Mouse (Mus musculus): ENCODE measurements at regions not wholly inside any gene's neighbourhood (a gene's known extent, or its start where the extent isn't known, plus 50 kb on each side); places are given as distances from the start of the nearest gene placed in this dataset.

DNA sequence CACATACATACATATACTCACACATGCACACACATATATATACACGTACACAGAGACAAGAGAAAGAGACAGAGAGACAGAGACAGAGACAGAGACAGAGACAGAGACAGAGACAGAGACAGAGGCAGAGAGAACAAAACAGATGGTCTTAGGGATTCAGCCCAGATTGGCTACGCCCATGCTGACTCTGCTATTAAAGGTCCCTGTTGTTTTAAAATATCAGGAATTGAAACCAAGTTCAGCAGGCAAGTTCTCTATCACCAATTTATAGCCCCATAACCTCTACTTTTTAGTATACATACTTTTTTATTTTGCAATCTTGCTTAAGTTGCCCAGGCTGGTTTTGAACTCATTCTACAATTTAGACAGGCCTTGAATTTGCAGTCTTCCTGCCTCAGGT, 115.9 kb downstream of the Zfp36l2 start:
- DNase-seq = no peak

DNA sequence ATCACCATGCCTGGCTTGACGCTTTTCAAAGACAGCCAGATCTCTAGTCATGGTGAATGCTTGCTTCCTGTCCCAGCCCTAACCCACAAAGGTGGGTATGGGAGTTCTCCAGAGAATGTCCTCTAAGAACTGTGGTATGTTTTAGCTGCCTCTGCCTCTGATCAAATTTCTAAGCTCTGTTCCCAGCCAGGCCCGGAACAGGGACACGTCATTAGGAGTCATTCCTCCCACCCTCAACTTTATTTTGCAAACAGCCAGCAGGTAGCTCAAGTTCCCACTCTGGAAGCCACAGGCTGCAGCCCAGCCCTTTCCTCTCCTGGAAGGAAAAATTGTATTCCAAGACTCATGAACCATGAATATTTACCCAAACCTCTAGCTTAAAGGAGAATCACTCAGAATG, 117.2 kb downstream of the Zfp36l2 start:
- DNase-seq = no peak

DNA sequence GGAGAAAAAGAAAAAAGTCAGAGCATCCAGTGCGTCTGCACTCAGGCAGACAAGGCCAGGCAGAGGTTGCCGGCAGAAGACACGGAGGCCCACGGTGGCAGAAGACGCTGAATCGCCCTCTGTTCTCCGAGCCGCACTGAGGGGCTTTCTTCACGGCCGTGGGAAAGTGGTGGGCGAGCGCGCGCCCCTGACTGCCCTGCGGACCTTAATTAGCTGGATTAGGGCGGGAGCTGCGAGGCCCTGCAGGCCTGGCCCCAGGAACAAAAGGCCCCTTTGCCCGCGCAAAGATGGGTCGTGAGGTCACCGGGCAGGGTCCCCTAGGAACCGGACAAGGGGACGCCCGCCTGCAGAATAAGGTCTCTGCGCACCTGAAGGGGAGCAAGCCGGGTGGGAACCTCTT, 120.6 kb downstream of the Zfp36l2 start:
- DNase-seq = no peak

DNA sequence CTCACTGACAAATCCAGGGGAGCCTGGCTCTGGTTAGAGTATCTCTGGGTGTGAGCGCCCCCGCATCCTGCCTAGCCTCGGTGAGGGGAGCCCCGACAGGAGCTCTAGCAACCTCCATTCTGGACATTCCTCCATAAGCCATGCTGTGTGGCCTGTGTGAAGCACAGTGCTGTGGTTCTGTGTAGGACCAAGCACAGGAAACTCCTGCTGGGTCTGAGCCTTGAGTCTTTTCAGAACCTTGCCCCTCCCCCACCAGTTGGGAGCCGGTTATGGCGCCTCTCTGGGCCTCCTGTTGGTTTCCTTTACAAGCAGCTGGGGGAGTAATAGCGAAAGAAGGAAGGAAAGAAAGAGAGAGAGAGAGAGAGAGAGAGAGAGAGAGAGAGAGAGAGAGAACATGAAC, 124.0 kb downstream of the Zfp36l2 start:
- DNase-seq = no peak

DNA sequence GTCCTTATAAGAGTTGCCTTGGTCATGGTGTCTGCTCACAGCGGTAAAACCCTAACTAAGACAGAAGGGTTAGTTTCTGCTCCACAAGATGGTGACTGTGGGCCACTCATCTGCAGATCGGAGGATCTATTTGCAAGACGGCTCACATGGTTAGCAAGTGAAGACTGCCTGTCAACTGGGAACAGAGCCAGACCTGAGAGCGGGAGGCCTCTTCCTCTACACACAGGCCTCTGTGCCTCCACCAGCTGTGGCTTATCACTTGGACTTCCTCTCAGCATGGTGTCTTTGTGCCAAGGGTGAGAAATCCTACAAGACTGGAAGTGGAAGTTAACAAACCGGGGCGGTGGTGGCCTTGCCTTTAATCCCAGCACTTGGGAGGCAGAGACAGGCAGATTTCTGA, 126.1 kb downstream of the Zfp36l2 start:
- no peak for DNase-seq

DNA sequence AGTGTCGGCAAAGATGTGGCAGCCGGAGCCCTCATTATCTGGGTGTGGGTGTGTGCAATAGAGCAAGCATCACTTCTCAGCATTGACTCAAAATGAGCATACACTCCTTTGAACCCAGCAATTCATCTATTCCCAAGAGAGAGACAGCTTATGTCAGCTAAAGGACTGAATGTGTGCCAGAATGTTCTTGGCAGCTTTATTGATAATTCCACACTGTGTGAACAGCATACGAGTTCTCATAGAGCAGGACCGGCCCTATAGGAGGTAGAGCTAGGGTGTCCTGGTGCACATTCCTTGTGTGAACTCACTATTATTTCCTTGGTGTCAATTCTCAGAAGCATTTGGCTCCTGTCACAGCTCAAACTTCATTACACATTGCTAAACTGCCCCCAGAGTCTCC, 131.3 kb downstream of the Zfp36l2 start:
- no peak for DNase-seq

DNA sequence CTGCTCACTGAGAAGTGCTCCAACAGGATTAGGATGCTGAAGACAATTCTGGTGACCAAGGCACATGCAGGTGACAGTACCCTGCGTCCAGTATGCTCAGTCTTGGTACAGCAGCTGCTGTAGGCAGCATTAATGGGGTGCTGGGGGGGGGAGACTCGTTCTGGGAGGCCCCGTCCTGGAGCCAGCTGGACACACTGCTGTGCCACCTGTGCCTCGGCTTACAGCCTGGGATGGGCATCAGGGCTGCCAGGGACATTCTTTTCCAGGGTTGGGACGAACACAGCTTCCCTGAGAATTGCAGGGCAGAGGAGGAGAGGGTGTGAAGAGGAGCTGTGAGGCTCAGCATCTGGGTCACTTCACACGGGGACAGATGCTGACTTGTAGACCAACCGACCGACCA, 135.3 kb downstream of the Zfp36l2 start:
- DNase-seq = no peak

DNA sequence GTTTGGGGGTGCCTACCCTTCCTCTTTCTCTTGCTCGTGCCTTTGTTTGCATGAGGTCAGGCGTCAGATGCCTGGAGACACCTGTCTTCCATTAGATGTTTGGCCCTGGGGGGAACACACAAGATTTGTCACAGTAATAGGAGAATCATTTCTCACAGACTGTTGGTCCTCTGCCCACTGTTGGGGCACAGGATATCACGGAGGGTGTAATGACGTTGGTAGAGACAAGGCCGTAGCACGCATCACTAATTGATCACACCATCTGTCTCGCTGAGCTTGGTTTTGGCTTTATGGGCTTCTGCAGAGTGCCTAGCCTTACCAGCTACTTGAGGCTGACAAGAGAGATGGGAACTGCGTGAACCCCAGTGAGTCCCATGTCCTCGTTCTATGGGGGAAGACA, 136.5 kb downstream of the Zfp36l2 start:
- no peak for DNase-seq

DNA sequence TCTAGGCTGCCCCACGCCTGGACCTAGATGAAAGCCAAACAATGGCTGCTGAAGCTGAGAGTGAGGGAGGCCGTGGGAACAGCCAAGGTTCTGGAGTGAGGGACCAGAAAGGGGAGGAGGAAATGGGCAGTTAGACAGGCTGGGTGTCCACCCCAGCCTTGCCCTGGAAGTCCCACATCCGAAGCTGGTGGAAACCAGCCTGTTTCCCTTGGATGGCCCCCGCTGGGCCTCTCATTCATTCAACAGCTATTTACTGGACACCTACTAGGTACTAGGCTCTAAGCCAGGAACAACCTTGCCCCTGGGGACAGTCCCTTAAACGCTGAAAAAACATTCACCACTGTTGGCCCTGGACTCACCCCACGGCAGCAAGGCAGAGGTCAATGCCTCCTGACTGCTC, 139.2 kb downstream of the Zfp36l2 start:
- DNase-seq = no peak

DNA sequence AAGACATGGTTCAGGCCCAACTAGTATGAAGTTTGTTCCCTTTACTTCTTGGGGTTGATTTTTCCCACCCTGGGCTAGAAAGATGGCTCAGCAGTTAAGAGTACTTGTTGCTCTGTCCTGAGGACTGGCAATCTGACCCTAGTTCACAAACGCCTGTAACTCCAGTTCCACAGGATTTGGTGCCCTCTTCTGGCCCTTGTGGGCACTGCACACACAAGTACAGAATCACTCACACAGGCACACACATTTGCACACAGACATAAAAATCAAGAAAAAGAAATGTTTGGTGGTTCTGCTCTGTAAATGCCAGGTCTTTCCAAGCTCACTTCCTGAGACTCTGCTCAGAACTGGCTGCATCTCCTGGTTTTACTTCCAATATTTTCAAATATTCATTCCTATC, 140.2 kb downstream of the Zfp36l2 start:
- DNase-seq = no peak

DNA sequence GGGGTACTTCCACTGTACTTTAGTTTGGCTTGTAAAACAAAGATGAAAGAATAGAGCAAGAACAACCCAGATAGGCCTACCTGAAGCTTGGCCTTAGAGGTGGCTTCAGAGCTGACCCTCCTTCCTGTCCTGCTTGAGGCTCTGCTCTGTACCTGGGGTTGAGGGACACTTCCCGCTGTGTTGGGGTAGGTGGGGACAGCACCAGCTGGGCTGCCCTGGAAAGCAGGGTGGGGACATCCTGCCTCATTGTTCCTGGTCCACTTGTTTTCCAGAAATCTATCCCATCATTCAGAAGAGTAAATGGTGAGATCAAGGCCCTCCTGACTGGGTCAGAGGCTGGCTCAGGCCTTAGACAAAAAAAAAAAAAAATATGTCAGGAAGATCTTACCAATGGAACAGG, 141.9 kb downstream of the Zfp36l2 start:
- no peak for DNase-seq

DNA sequence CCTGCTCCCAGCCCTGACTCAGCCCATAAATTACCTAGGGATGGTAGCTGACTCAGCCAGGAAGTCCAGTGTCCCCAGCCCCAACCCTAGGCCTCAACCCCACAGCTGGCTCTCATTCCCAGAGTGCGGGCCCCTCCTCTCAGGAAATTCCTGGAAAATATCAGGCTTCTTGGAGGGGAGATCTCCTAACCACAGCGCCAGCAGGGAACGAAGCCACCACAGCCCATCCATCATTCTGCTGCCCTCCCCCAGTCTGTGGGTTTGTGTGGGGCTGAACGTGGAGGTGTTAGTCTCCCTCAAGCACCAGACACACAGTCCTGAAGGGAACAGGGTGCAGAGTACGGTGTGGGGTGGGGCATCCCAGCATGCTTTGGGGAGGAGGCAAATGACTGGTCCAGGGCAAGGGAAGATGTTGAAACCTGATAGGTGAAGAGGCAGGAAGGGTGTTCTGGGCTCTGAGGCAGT, 143.2 kb downstream of the Zfp36l2 start:
- no peak for DNase-seq

DNA sequence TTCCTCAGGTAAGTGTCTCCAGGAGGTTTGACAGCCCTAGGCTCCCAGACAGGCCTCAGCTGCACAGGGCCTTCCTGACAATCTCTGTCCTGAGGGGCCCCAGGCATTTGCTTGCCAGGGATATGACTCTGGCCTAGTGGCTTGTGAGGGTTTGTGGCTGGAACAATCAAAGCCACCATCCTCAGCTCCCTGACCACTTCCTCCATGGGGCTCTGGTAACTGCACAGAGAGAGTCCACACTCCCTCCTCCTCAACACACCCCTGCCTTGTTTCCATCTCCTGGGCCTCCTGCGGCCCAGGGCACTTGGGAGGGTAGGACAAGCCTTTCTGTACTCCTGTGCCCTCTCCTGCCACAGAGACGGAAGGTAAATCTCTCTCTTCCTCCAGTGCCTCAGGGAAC, 144.6 kb downstream of the Zfp36l2 start:
- no peak for DNase-seq

DNA sequence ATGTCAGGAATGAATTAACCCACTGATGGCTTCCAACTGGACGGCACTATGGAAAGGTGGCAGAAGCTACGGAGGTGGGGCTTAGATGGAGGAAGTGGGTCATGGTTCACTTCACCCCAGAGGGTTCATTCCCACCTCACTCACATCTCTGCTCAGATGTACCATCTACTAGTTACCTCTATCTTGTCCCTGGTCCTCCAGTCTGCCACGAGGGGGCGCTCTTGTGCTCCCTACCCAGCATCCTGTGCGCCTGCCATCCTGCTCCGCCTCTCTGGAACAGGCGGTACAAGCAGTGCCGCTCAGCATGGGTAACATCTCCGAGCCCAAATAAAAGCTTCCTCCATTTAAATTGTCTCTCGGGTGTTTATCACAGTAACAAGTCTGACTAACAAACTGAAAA, 148.3 kb downstream of the Zfp36l2 start:
- no peak for DNase-seq

DNA sequence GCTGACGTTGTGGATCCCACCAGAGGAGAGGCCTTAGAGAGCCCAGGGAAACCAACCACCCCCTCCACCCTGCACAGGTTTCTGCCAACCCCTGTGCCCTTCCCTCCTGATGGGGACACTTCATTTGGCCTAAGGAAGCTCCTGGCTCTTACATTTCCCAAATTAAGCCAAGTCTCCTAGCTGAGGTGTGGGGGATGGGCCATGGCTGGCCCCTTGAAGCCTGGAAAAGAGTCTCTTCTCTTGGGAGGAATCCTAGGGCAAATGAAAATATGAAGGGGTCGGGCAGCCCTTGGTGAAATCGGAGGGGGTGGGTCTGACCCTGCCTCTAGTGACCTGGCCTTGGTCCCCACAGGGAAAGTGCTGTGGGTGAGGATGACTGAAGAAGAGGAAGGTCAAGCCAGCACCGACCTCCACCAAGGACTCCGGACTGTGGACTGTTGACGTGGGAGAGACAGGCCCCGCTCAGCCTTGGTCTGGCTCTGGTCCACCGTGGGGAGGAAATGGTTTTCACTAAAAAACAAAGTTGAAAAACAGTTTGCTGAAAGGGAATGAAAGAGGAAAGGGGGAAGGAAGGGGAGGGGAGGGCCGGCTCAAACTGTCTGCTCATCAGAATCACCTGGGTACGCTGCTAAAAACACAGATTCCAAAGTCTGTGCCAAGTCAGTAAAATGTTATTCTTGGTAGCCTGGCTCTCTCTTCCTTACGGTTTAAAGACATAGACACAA, 150.0 kb downstream of the Zfp36l2 start:
- peak; percentile 75 for DNase-seq

DNA sequence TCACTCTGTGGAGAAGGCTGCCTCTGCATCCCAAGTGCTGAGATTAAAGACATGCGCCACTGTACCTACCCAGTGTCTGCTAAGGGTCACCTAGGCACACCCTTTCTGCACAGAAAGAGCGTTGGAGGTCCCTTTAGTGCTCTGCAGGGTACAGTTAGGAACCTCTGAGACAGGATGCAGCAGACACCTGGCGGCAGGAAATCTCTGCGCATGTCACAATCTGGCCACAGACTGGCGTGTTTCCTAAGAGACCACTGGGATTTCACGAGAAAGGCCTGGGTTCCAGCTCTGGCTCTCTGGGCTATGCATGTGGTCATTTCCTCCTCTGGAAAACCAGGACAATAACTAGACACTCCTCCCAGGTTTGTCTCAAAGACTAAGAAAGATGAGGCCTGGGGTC, 151.7 kb downstream of the Zfp36l2 start:
- DNase-seq = no peak

DNA sequence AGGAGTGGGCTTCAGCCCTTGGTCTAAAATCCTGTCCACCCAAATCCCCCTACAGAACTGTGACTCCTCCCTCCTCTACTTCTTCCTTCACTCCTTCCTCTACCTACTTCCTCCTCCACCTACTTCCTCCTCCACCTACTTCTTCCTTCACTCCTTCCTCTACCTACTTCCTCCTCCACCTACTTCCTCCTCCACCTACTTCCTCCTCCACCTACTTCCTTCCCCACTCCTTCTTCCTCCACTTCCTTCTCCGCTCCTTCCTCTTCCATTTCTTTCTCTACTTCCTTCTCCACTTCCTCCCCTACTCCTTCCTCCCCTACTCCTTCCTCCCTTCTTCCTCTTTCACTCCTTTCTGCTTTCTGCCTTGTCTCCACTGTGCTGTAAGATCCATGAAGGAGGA, 152.9 kb downstream of the Zfp36l2 start:
- DNase-seq = no peak

DNA sequence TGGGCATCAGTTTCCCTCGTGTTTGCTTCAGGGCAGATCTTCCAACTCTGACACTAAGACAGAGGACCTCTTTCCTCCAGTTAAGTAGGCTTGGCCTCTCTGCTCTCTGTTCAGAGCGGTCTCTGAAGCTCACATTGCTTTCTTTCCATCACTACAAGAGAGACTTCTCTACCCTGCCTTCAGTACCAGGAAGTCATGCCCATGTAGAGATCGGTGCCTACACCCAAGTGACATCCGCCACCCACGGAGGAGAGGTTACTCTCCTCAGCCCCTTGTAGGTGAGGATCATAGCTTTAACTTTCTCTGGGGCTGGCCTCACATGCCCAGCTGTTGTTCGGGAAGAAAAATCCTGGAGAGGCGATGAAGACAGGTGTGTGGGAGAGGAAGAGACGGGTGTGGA, 155.3 kb downstream of the Zfp36l2 start:
- no peak for DNase-seq

DNA sequence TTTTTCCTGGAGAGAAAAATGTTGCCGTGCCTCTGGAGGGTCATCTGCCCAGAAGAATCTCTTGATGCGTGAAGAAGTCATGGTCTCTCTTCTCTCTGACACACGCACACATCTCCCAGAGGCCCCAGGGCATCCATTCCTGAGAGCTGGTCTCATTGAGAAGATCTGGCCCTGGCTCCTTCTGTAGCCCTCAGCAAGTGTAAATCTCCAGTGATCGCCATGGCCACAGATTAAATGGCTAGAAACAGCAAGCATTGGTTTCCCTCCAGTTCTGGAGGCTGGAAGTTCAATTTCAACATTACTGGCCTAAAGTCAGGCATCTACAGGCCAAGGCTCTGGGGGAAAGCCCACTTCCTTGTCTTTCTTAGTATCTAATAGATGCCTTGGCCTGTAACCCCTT, 155.9 kb downstream of the Zfp36l2 start:
- no peak for DNase-seq

DNA sequence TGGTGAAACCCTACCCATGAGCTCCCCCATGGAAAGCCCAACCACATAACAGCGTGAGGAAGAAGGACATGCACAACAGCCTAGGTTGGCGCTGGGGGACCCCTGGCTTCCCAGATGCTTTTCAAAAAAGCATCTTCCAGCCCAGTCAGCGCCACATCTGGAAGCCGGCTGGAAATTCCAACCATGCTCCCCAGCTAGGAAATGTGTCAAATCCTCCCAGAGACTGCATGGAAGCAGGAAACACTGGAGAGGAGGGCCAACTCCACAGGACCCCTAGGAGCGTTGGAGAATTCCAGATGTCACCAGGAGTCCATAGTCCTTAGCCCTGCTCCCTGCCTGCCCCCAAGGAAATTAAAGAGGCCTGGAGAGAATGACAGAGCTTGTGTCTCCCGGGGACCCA, 156.4 kb downstream of the Zfp36l2 start:
- no peak for DNase-seq

DNA sequence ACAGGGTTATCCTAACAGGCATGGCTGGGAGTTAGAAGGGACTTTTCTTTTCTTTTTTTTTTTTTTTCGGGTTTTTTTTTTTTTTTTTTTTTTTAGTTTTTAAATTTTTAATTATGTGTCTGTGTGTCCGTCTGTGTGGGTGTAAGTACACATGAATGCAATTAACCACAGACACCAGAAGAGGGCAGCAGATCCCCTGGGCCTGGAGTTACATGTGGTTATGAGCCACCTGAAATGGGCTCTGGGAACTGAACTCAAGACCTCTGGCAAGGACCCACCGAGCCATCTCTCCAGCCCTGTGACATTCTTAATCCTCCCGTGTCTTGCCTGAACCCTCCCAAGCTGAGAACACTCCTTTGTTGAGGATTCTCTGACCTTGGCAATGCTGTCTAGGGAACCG, 157.0 kb downstream of the Zfp36l2 start:
- no peak for DNase-seq

DNA sequence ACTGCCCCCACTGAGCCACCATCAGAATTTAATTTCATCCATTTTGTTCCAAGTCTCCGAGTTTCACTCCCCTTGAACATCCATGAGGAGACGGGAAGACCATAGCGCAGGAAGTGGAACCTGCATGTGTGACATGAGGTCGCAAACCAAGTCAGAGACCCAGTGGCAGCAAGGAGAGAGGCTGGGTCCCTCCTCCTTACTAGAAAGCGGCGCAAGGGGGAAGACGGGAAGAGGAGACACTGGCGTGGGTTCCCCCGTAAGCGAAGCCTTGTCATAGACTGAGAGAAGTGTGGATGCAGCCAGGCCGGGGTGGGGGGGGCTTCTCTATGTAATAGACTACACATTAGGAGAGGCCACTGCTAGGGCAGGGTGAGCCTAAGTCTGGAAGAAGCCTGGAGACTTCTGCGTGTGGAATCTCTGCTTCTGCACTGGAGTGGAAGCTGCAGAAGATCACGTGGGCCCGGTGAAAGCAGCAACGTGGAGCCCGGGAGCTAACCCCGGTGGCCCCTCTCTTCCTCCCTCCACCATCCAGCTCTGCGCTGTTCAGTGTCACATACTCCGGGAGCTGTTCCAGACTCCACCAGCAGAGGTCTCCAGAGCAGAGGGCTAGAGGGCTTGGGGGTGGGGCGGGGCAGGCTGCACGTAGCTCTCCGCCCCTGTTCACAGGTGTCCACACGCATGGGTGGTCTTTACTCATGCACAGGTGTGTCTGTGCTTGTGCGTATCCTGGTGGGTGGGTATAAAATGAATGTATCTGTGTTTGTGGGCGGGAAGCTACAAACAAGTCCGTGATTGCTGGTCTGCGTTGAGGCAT, 159.4 kb downstream of the Zfp36l2 start:
- DNase-seq = peak; percentile 90

DNA sequence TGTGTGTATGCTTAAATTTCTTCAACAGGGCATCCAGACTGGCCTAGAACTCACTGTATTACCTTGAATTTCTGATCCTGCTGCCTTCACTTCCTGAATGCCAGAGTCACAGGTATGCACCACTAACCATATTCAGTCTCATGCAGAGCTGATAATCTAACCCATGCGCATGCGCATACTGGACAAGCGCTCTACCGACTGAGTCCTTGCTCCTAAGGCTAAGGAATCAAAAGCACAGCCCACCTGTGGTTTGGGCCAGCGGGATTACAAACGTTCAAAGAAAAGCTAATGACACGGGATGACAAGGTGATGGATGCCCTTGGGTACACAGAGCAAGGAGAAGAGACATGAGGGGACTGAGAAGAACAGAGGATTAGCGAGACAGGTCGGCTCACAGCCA, 160.5 kb downstream of the Zfp36l2 start:
- no peak for DNase-seq

DNA sequence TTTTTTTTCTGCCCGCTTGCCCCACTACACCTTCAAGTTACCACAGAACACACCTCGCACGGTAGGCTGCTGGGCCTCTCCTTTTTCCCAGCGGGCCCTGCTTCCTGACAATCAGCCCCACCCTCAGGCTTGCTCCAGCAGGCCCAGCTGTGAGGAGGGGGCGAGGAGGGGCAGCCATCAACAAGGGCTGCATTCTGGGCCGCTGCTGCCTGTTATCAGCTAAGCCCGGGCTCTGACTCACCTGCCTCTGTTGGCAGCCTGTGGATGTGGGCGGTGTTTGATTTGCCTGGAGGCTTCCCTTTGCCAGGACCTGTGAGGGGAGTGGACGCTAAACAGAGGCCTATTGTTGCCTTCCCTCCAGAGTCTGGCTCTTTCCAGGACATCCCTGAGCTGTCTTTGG, 161.6 kb downstream of the Zfp36l2 start:
- DNase-seq = no peak

DNA sequence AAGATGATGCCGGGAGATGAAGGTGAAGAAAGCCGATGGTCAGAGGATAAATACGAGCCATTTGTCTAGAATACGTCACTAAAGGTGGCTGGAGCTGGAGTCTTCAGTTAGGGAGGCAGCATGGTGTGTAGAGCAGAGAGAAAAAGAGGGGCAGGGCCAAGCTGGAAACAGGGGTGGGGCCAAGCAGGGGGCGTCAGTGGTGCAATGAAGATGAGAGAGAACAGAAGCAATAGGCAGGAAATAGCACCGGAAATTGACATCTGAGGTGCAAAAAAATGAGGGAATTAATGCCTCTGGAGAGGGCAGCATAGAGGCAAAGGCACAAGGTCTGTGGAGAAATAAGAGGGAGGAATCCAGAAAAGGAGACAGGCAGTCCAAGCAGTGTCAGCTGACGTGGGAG, 165.4 kb downstream of the Zfp36l2 start:
- no peak for DNase-seq
